Mouse (Mus musculus) frontal cortex, postnatal 25 days (tissue): ENCODE results near the gene Gm7534.
"Not testable (repeated sequence)": the region's sequence is repeated elsewhere in the genome, so short reads cannot be mapped to it uniquely, and the experiment has no call there.

Experiments
- DNase-seq, 2 experiments: peaks; one replicate each; pipeline ENCODE4 v3.0.0; 2022; ENCODE audit warnings: low spot score in 2 of 2

The Gm7534 gene

DNA sequence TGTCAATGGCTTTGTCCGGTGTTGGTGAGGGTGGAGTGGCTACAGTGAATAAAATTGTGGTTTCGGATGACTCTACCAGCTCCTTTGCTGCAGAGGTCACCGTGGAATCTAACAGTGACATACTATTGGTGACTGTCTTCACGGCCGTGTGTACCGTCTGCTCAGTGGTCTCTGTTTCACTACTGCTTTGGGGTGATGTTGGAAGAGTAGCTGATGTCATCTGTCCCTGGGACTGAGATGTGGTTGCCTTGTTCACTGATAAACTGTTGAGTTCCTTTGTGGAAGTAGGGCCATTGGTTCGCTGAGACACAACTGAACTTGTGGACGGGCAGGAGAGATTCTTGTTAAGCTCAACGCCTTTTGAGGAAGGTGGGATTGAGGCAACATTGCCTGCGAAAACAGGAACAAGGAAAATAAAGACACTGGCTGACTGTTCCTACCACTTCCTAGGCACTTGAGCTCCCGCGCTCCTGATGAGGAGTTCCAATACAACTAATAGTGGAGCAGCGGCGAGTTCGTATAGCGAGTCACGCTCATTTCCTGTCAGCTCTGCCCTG is 614 bp upstream of the Gm7534 start:
- DNase-seq, result no peak

DNA sequence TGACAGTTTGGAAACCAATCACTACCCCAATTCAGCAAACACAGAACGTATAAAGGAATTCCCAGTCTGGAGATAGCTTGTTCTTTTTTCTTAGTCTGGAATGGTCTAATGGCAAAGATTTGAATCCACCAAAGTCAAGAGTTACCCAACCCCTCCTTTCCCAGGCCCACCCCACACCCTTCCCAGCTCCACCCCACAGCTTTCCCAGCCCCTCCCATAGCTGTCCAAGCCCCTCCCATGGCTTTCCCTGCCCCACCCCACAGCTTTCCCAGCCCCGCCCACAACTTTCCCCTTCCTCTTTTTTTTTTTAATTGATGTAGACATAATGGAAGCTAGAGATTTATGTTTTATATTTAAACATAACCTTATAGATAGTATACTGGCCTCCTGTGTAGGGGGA is 3.4 kb downstream of the Gm7534 start:
- no peak for DNase-seq

DNA sequence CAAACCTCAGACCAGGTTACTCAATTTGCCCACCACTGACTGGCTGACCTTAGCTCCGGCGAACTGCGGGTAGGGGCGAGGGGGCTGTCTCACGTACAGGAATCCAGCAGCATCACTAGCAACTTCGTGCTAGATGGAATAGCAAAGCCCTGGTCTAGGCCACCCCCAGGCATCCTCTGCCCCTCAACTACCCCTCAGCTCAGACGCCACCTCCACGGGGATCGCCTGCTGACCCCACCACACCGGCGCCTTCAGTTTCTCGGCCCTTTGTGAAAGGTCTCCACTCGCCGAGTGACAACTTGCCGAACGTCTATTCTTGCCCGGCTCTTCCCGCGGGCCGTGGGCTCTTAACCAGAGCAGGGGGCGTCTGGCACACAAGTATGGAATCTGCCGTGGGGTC is 16.5 kb downstream of the Gm7534 start:
- DNase-seq, result no peak

DNA sequence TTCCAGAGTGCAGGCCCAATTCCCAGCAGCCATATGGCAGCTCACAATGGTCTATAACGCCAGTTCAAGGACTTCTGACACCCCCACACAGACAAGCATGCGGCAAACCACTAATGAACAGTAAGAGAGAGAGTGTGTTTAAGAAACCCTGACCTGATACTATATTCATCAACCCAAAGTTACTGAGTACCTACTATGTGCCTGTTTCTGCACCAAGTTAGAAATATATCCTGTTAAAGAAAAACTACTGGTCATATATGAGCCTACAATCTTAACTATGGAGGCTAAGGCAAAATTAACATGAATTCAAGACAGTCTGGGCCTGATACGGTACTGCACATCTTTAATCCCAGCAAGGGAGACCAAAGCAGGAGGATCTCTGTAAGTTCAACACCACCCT is 17.2 kb downstream of the Gm7534 start:
- no peak for DNase-seq

DNA sequence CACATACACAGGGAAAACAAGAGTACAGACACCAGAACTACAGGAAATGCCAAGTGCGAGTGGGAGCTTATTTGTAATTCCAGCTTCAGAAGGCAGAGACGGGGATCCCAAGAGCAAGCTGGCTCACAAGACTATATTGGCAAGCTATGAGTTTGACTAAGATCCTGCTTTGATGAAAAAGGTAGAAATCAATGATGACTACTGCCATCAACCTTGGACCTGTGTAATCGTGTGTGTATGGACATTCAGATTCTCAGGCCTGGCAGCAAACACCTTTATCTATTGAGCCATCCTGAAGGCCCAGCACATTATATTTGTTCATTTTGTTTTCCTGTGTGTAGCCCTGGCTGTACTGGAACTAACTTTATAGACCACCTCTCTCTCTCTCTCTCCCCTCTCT is 19.1 kb downstream of the Gm7534 start:
- no peak for DNase-seq

DNA sequence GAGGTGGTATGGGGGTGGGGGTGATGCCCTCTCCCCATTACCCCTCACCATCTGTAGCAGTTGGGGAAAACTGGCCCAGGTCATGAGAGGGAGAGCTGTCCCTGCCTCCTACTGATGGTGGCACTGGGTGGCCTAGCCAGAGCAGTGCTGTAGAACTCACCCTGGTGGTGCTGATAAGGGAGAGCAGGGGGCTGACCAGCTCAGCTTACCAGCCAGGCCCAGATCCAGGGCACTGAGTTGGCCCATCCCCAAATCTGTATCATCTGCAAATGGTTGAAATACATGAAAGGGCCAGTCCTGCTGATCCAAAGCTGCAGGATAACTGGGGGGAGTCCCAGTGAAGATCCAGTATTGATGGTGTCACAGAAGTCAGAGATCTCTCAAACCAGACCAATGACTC is 21.0 kb downstream of the Gm7534 start:
- no peak for DNase-seq

DNA sequence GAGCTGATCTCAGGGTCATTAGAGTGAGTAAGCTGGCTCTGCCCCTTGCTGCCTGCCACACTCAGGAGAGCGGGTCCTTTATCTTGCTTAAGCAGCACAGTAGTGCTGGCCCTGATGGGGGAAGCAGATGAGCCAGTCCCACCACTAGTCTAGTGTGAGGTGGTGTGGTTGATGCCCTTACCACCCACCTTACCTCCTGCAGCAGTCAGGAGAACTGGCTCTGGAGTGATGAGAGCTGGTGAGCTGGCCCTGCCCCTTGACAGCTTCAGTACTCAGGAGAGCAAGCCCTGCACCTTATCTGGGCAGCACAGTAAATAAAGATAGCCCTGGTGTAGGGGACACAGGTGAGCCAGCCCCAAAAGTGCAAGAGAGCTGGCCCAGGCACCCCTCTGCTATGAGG is 21.7 kb downstream of the Gm7534 start:
- no peak for DNase-seq

DNA sequence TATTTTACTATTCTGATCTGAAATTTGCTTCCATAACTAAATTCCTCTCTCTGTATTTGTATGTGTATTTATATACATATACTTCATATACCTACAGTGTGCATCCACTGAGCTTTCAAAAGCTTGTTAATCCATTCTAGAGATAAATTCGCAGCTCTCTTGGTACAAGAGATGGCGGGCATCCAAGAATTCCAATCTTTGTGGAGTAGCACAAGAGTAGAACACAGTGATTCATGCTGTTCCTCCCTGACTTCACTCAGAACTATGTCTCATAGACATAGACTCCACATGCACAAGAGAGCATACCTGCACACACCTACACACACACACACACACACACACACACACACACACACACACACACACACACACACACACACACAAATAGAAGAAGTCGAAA is 30.4 kb downstream of the Gm7534 start:
- no peak for DNase-seq

DNA sequence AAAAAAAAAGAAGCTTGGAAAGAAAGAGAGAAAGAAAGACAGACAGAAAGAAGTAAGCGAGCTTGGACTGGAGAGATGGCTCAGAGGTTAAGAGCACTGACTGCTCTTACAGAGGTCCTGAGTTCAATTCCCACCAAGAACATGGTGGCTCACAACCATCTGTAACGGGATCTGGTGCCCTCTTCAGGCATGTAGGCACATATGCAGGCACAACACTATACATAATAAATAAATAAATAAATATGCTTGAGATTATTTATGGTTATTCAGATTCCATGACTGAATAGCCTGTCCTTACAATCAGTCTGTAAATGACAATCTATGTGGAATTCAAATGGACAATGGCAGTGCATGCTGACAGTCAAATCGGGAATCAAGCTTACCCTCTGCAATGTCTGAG is 35.9 kb downstream of the Gm7534 start:
- DNase-seq, result no peak

DNA sequence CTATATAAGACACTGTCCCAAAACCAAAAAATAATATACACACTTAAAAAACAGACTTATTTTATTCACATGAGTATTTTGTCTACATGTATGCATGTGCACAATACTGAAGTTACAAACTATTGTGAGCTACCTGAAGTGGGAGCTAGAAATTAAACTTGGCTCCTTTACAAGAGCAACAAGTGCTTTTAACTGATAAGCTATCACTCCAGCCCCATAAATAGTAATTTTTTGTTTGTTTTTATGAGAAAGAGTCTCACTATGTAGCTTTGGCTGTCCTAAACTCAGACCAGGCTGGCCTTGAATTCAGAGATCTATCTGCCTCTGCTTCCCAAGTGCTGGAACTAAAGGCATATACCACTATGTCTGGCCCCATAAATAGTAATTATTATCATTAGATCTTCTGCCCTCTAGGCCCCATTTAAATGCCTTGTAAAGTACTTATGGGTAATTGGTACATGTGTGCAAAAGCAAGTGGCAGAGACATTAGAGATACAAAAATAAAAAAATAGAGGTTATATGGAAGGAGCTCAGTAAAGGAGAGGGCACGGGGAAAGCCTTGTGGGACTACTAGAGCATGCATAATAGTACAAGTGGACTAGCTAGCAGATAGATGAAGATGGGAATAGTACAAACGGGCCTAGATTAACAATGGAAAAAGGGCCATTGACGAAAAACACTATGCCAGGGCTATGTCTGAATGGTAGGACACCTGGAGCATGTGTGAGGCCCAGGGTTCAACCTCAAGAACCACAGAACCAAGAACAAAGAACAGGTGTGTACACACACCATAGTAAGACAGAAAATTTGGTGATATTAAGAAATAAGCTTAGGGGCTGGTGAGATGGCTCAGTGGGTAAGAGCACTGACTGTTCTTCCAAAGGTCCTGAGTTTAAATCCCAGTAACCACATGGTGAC is 37.0 kb downstream of the Gm7534 start:
- DNase-seq, result no peak

DNA sequence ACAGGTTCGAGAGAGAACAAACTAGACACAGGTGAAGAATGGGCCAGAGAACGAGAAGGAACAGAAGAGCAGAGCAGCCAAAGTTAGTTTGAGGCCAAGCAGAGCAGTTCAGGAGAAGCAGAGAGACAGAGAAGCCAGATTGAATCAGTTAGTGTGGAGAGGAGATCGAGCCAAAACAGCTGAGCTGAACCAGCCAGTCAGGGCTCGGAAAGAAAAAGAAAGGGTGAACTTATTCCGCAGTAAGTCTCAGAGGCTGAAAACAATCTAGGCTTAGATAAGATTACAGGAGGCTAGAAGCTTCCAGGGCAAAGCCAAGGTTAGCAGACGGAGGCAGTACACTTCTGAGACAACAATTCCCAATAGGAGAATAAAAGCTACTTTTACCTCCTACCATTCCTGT is 37.8 kb downstream of the Gm7534 start:
- no peak for DNase-seq

DNA sequence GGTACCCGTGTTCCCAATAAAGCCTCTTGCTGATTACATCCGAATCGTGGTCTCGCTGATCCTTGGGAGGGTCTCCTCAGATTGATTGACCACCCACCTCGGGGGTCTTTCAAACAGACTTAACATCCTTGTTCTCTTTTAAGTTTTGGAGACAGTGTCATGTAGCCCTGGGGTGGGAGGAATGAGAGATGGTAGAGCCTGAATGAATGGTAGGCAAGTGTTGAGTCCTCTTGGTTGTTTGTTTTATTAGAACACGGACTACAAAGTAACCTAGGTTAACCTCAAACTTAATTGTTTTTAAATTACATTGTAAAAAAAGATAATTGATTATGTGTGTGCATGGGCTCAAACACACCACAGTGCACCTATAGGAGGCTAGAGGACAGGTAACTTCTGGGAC is 38.2 kb downstream of the Gm7534 start:
- DNase-seq, result no peak

DNA sequence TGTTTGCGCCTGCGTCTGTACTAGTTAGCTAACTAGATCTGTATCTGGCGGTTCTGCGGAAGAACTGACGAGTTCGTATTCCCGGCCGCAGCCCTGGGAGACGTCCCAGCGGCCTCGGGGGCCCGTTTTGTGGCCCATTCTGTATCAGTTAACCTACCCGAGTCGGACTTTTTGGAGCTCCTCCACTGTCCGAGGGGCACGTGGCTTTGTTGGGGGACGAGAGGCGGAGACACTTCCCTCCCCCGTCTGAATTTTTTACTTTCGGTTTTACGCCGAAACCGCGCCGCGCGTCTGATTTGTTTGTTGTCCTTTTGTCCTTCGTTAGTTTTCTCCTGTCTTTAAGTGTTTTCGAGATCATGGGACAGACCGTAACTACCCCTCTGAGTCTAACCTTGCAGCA is 42.7 kb downstream of the Gm7534 start:
- peak; percentile 5 to 11 for DNase-seq

DNA sequence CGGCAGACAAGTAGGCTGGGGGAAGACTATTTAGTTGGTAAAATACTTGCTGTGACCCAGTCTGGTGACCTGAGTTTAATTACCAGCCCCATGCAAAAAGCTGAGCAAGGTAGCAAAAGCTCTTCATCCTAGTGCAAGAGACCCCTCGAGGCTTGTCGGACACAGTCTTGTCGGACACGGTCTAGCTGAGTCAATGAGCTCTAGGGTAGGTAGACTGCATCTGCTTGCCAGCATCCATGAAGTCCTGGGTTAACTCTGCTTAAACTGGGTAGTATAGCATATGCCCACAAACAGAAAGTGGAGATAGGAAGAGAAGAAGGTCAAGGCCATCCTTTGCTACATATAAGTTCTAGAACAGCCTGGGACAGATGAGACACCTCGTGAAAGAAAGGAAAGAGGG is 44.0 kb downstream of the Gm7534 start:
- DNase-seq, result no peak

DNA sequence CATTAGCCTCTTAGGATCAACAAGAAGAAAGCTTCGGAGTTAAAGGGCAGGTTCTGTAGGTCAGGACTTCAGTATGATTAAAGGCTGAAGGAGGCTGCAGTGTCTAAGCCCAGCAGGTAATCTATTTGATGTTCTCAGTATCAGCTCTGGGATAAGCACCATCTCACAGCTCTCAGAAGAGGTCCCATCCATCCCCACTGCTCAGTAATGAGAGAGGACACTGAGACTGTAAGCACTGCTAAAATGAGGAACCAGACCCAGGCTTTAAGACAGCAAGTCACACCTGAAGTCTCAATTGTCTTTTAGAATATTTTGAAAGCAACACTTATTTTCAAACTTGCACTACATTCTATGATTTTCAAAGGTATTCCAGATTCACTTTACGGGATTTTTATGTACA is 45.2 kb downstream of the Gm7534 start:
- DNase-seq, result no peak

DNA sequence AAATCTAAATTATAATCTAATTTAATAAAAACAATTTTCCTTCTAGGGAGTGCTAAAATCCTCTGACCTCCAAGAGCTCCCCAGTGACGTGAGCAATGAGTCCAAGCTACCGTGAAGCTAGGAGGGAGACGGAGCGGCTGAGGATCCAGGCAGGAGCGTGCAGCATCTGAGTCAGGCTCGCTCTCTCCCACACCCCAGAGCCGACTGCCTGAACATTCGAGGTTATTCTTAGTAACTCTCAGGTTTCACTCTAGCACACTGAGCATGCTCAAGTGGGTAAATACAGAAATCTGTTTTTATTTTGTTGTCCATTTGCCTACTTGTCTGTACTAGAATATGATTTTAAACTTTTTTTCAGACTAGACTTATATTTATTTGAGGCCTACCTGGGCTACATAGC is 46.1 kb downstream of the Gm7534 start:
- DNase-seq, result peak in 1 of 2 experiments; percentile 28

DNA sequence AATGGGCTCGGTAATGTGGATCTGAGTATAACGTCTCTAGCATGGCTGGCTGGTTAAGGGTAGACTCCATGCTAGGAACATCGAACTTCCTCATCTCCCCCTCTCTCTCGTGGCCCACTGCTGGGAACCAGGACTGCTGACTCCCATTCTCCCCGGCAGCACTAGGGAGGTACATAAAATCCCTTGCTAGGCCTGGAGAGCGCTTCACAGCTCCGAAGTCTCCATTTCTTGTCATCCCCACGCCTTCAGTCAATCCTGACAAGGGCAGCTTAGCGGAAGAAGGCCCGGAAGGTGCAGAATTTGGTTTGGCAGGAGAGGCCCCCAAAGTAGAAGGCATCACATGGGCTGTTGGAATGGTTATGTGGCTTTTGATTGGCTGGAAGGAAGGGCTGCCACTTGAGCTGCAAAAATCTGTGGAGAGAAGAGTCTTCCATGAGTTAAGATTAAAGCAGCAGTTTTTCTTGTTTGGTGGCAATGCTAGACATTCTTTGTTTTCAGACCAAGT is 46.8 kb downstream of the Gm7534 start:
- DNase-seq, result no peak

DNA sequence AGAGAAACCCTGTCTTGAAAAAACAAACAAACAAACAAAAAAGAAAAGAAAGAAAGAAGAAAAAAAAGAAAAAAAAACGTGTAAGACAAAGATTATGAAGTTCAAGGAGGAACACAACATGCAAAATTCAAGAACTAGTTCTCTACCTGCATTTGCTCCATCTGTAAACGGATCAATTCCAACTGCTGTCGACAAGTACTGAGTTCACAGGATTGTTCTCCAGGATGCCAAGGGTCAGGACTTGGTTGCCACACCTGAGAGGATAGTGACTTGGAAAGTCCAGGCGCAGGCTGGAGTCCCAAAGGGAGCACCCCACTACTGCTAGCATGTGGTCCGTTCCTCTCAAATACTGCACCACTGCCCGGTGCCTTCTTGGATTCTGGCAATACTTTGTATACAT is 47.3 kb downstream of the Gm7534 start:
- DNase-seq, result no peak

DNA sequence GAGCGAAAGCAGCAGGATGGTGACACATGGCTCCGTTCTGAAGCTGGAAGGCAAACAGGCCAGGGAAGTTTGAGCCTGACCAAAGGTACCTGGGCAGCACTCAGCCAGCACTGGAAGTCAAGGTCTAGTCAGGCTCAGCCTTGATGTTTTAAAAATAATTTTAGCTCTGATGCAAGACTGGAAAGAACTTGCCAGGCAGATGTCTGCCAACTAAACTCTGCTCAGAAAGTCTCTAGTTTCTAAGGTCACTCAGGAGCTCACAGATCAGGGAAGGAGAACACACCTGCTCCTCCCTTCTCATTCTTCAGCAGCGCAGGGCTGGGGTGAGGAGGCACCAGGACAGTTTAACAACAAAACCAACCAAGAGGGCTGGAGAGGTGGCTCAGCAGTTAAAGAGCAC is 48.5 kb downstream of the Gm7534 start:
- DNase-seq, result no peak

DNA sequence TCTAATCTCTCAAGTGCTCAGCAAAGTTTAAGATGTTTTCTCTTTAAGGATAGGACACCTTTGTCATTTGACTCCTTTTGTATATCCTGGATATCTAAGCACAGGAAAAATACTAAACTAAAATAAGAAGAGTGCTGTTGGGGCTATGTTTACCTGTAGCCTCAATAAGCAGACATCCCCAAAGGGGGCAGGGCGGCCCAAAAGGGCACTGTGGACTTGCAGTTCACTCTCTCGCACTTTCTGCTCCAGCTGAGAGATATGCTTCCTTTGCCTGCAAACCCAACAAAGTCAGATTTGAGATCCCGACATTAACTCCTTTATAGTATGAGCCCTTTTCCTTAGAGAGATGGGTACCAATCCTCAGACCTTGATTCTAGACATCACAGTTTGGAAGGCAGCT is 49.1 kb downstream of the Gm7534 start:
- no peak for DNase-seq

DNA sequence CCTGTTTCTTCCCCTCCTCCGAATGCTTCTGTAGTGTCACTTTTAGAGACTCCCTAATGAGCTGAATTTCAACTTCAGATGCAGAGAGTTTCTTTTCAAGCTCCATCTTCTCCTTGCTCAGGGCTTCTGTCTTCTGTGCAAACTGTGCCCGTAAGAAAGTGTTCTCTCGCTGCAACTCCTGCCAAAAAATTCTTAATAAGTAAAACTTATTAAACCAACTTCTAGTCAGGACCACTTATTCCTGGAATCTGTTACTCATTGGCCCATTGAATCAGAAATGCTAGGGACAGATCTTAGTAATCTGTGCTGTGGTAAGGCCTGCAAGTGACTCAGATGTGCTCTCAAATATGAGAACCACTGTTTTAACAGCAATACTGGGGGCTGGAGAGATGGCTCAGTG is 50.7 kb downstream of the Gm7534 start:
- DNase-seq, result no peak

DNA sequence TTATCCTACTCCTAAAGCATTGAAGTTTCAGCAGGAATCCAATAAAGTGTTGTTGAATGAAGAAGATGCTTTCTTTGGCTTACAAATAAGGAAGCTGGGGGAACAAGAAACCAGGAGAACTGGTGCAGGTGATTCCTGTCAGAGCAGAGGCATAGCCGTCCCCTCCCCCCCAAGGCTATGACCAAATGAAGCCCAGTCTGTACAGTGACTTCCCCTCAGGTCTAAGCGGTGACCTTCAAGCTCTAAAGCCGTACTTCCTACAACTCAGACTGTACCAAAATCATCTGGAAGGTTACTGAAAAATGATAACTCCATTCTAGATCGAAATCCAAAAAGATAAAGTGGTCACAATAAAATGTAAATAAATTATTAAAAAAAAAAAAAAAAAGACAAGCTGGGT is 53.4 kb downstream of the Gm7534 start:
- DNase-seq, result no peak

DNA sequence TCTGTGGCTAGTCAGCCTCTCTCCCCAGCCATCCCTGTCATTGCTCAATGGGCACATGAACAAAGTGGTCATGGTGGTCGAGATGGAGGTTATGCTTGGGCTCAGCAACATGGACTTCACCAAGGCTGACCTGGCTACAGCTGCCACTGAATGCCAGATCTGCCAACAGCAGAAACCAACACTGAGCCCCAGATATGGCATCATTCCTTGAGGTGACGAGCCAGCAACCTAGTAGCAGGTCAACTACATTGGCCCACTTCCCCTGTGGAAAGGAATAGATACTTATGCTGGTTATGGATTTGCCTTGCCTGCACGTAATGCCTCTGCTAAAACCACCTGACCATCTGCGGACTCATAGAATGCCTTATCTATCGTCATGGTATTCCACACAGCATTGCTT is 58.5 kb downstream of the Gm7534 start:
- DNase-seq, result not testable (repeated sequence)
